Mouse (Mus musculus) liver, embryonic 14.5 days (tissue): ENCODE results near the gene Hspbap1. TPM values are rescaled to one million over a fixed set of nuclear protein-coding genes. Genes with fewer than 3 reads are reported as not detected.

Source experiments
- ATAC-seq: fragments of 200-750 bp; cut with Nextera tagmentation; 2 replicates; pipeline ENCODE4 v1.8.0; 2017; ENCODE audit warnings: moderate number of reproducible peaks, mild to moderate bottlenecking, moderate library complexity; ENCODE audit not compliant: insufficient read depth
- DNase-seq, 3 experiments: peaks; one replicate each; pipeline ENCODE4 v3.0.0-alpha.2; 2012 to 2013; ENCODE audit warnings: low read depth in 3 of 3, low spot score in 3 of 3
- H3K27ac ChIP-seq: fragments of 300-500 bp; sonication (generic); 2 replicates; pipeline ENCODE4 v1.5.1; 2014; ENCODE audit warnings: moderate library complexity, mild to moderate bottlenecking, control low read depth, inconsistent platforms
- H3K27me3 ChIP-seq: fragments of 300-500 bp; sonication (generic); 2 replicates; pipeline ENCODE4 v1.6.1; 2014; ENCODE audit warnings: mild to moderate bottlenecking, low read length, moderate library complexity; ENCODE audit not compliant: control insufficient read depth, insufficient read depth
- H3K36me3 ChIP-seq: fragments of 300-500 bp; sonication (generic); replicated peaks from 2 replicates; pipeline ENCODE4 v1.6.1; 2014; ENCODE audit warnings: low read depth; ENCODE audit not compliant: control insufficient read depth, insufficient read depth
- H3K4me1 ChIP-seq, 2 experiments: fragments of 200-500 bp in 1 of 2; fragments of 300-500 bp in 1 of 2; sonication (generic) in 1 of 2; replicated peaks; 2 replicates each; pipeline ENCODE4 v1.6.1; 2012 to 2014; ENCODE audit warnings: antibody characterized with exemption in 1 of 2, inconsistent platforms in 1 of 2, low read length in 1 of 2; ENCODE audit not compliant: control insufficient read depth in 2 of 2, insufficient read depth in 2 of 2
- H3K4me2 ChIP-seq: fragments of 300-500 bp; sonication (generic); 2 replicates; pipeline ENCODE4 v1.6.1; 2014; ENCODE audit warnings: low read depth, mild to moderate bottlenecking, control low read depth, moderate library complexity
- H3K4me3 ChIP-seq, 2 experiments: fragments of 200-500 bp in 1 of 2; fragments of 300-500 bp in 1 of 2; sonication (generic) in 1 of 2; 2 replicates each; pipeline ENCODE4 v1.5.1; 2012 to 2014; ENCODE audit warnings: low read depth in 2 of 2, low read length in 2 of 2, mild to moderate bottlenecking in 2 of 2, control low read depth in 1 of 2, inconsistent platforms in 1 of 2, moderate library complexity in 1 of 2; ENCODE audit not compliant: insufficient read depth in 1 of 2
- H3K9ac ChIP-seq: fragments of 300-500 bp; sonication (generic); replicated peaks from 2 replicates; pipeline ENCODE4 v1.6.1; 2014; ENCODE audit warnings: mild to moderate bottlenecking, control low read depth, moderate library complexity
- H3K9me3 ChIP-seq: fragments of 300-500 bp; sonication (generic); 2 replicates; pipeline ENCODE4 v1.6.1; 2016; ENCODE audit warnings: low read length, mixed read lengths; ENCODE audit not compliant: control insufficient read depth
- CTCF ChIP-seq: IDR thresholded peaks from 2 replicates; pipeline ENCODE4 v1.5.1; 2016; ENCODE audit warnings: antibody characterized with exemption, low read depth, control low read depth
- EP300 ChIP-seq: IDR thresholded peaks from 2 replicates; pipeline ENCODE4 v1.6.1; 2016; ENCODE audit warnings: antibody characterized with exemption, low read depth
- WGBS: fragments of 180-500 bp; shearing (Covaris S2); extraction: QIAGEN DNeasy Blood & Tissue Kit; methylation state at CpG from one replicate; pipeline ENCODE4 v1.1.7; 2014; ENCODE audit not compliant: insufficient replicate concordance; 5-methylcytosine and 5-hydroxymethylcytosine counted together
- polyA plus RNA-seq, 2 experiments: library from polyadenylated mRNA; depleted of rRNA in 1 of 2; stranded (reverse) in 1 of 2; unstranded in 1 of 2; fragments of >200 nt; fragmentation: Nextera tagmentation in 1 of 2; extraction: Ambion mirVana in 1 of 2; gene quantifications; 2 replicates each; pipeline versions ENCODE4 v1.2.1 to v1.2.3; 2012 to 2014

The Hspbap1 gene
- polyA plus RNA-seq, 2 experiments = 12.8 to 15.3 TPM

DNA sequence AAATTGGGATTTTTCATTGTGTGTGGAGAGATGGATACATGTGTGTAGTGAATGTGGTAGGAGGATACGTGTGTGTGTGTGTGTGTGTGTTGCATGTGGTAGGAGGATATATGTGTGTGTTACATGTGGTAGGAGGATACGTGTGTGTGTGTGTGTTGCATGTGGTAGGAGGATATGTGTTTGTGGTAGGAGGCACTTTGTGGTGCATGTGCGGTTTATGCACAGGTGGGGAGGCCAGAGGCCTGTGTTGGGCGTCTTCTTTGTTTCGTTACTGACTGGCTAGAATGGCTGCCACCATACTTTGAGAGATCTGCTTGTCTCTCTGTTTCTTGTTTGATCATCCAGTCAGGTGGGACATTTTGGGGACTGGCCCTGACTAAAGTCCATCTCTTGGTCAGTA lies 28.6 kb upstream of the Hspbap1 start:
- H3K27me3 ChIP-seq = no peaks in the 10 kb centered on the region
- H3K27ac ChIP-seq = no peak overlapping the region
- H3K9ac ChIP-seq = no peak overlapping the region
- DNase-seq (no peak), ATAC-seq (no peak)
- H3K9me3 ChIP-seq = no peaks in the 10 kb centered on the region
- H3K4me1 ChIP-seq = no peaks in the 10 kb centered on the region
- H3K4me3 ChIP-seq = no peak overlapping the region
- H3K4me2 ChIP-seq = no peak overlapping the region
- TF ChIP-seq CTCF (no peak), EP300 (no peak)
- WGBS = 77% methylated on average over 5 of the region's 5 CpGs
- H3K36me3 ChIP-seq = no peaks in the 10 kb centered on the region

DNA sequence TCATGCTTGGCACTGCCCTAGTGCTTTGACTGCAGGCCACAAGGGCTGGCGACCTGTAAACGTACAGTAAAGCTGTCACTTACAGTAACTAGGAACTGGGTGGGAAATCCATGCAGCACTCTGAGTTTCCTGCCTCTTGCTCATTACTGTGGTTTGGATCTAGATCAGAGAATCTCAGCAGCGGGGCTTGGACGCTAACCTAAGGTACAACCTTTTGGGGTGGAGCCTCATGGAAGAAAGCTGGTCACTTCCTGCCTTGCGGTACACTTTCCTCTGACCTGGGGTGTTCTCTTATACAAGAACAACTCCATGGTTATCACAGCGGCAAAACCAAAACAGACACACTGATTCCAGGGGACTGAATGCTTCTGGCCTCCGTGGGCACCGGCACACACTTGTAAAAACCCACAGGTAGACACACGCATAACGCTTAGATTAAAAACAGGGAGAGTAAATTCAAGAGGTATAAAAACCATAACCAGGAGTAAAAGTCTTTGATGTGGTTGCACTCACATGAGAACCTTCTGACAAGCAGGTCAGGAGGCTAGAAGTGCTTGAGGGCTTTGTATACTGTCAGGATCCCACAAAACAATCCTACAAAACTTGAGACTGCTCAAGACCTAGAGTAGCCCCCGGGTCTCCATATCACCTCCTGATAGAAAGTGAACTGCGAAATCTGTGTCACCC lies 27.8 kb upstream of the Hspbap1 start:
- Histone ChIP-seq H3K36me3 (no peaks in the 10 kb centered on the region), H3K4me1 (no peaks in the 10 kb centered on the region), H3K9me3 (no peaks in the 10 kb centered on the region), H3K27ac (no peak overlapping the region), H3K4me3 (no peak overlapping the region), H3K27me3 (no peaks in the 10 kb centered on the region), H3K9ac (no peak overlapping the region), H3K4me2 (no peak overlapping the region)
- ATAC-seq (no peak), DNase-seq (no peak)
- WGBS = 71% methylated on average over 12 of the region's 12 CpGs
- TF ChIP-seq CTCF = no peak
- TF ChIP-seq EP300 = no peak

DNA sequence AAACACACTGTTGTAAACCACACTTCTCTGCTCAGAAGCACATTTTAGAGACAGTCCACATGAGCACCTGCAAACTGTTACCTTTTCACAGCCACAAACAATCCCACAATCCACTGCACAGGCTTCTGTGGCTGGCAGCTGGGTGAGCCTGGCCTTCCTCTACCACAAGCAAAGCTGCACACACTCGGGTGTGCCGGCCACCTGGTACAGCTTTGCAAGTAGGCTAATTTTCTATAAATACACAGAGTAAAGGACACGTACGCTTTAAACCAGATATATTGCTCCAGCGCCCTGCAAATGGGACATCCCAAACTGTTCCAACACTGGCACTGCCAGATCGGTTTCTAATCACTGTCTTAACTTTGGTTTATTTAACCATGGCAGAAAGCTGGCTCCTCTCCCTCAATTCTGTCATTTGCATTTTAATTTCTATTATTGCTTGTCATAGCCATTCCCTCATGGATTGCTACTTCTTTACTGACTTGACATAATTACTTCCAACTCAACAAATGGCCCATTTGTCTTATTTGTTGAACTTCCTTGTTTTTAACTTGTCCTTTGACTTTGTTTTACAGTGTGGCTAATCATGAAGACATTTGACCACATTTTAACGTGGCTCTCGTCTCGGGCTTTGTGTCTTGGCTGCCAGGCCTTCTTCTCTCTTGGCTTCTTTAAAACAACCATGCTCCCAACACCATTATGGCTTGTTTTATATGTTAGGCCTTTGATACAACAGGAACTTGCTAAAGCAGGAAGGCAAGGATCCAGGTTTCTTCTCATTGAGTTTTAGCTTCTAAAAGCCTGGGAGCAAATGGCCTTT lies 22.5 kb upstream of the Hspbap1 start:
- Histone ChIP-seq H3K4me3 (no peak overlapping the region), H3K4me1 (no peaks in the 10 kb centered on the region), H3K4me2 (no peak overlapping the region), H3K27me3 (no peaks in the 10 kb centered on the region), H3K36me3 (no peaks in the 10 kb centered on the region; the same call in 1 of the 2 replicates), H3K9me3 (no peaks in the 10 kb centered on the region), H3K9ac (no peak overlapping the region), H3K27ac (no peak overlapping the region)
- no peak for TF ChIP-seq EP300
- no peak for TF ChIP-seq CTCF
- ATAC-seq = no peak
- DNase-seq = no peak
- 74% methylated on average over 9 of the region's 9 CpGs for WGBS

DNA sequence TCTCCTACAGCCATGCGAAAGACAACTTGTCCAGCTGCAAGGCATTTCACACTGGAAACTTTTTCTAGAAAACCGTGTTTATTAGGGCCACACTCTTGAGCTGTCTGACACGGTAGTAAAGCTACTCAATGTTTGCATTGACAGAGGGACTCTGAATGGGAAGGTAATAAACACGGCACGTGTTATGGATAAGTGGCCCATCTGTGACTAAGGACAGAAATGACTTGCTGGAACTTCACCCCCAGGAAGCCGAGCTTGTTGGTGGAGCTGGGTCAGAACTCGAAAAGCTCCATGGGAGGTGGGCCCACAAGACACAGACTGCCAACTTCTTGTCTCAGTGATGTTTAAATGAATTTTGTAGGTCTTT lies 22.0 kb upstream of the Hspbap1 start:
- no peak overlapping the region for H3K27ac ChIP-seq
- H3K27me3 ChIP-seq = no peaks in the 10 kb centered on the region
- ATAC-seq (no peak), DNase-seq (no peak)
- no peak for TF ChIP-seq CTCF
- no peak for TF ChIP-seq EP300
- no peaks in the 10 kb centered on the region for H3K4me1 ChIP-seq
- no peak overlapping the region for H3K4me3 ChIP-seq
- no peaks in the 10 kb centered on the region; the same call in 1 of the 2 replicates for H3K36me3 ChIP-seq
- WGBS = 83% methylated on average over 7 of the region's 7 CpGs
- no peaks in the 10 kb centered on the region for H3K9me3 ChIP-seq
- no peak overlapping the region for H3K4me2 ChIP-seq
- H3K9ac ChIP-seq = no peak overlapping the region

DNA sequence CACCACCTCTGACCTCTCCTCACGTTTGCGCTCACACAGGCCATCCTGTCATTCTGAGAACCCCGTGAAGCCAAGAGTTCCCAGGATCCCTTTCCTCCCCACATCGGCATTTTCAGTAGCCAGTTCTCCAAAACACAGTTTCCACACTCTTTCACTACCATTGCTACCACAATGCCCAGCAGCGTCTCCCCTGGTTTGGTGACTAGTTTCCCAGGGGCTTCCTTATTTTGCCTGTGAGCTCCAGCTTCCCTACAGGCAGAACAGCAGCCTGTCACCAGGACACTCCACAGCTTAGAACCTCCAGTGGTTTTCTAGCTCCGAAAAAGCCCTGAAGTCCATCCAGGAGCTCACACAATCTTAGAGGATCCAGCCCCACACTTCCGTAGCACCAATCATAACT lies 20.8 kb upstream of the Hspbap1 start:
- Histone ChIP-seq H3K9me3 (no peaks in the 10 kb centered on the region), H3K36me3 (no peaks in the 10 kb centered on the region; the same call in 1 of the 2 replicates), H3K9ac (no peak overlapping the region), H3K4me2 (no peak overlapping the region), H3K27me3 (no peaks in the 10 kb centered on the region), H3K27ac (no peak overlapping the region), H3K4me1 (no peaks in the 10 kb centered on the region), H3K4me3 (no peak overlapping the region)
- no peak for ATAC-seq
- no peak for DNase-seq
- TF ChIP-seq EP300 (no peak), CTCF (no peak)
- 80% methylated on average over 7 of the region's 7 CpGs for WGBS
